Mouse (Mus musculus) megakaryocyte-erythroid progenitor cell, adult 5 weeks (primary cell): ENCODE measurements around the gene Itgam. TPM values are rescaled to one million over a fixed set of nuclear protein-coding genes. Genes with fewer than 3 reads are reported as not detected.

Source experiments
- polyA plus RNA-seq: library from polyadenylated mRNA; stranded (reverse); fragments of >175 nt; gene quantifications from 2 replicates; pipeline ENCODE4 v1.2.3, GENCODE M21; 2012

The Itgam gene
- polyA plus RNA-seq = 11.0 and 16.3 TPM in 2 replicates

DNA sequence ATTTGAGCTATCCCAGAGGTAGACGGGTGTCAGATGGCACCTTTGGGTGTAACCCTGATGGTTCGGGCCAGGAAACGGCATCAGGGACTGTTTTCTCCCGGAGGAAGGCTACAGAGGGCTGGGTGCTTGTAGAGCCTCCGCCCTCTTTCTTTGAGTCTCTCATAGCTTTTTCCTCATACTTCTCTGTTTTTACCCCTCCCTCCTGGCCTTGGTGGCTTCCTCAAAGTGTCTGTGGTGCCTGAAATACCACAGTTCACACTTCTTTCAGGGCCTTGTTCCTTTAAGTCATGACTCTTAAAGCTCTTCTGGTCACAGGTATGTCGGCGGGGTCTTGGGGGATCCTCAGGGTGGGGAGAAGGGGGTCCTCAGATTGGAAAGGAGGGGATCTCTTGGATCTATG, at the start of gene Itgam, which contains the start of gene Gm49368:
Itgam (plus strand) TSS at position 185 of the 400 bp plus-strand sequence.
Gm49368 (plus strand) TSS at position 228 of the 400 bp plus-strand sequence.

GRCm38 (mm10) chr7:128128741-128129720, 66.6 kb downstream of the Itgam start, which contains the start of gene Itgax:
Gene Itgax (plus strand): TSS chr7:128129547.

DNA sequence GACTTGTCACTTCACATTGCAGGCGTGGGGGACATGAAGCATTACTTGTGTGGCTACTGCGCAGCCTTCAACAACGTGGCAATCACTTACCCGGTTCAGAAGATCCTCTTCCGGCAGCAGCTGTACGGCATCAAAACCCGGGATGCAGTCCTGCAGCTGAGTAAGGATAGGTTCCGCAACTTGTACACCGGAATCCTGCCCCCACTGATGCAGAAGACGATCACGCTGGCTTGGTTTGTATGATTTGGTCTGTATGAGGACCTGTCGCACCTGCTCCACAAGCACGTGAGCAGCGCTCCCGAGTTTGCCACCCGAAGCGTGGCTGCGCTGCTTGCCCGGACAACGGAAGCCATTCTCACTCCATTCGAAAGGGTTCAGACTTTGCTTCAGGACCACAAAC, 91.6 kb downstream of the Itgam start, which contains the start of gene Itgad:
Itgad (plus strand) TSS at position 301 of the 400 bp plus-strand sequence.

Other genes with a start within 250 kb of the Itgam start
- 83.0 and 121 TPM in 2 replicates for gene Stx4a, start 238.3 kb upstream of the Itgam start, polyA plus RNA-seq
- 0.48 and 0.63 TPM in 2 replicates for gene Stx1b, start 238.1 kb upstream of the Itgam start, polyA plus RNA-seq
- 26.8 and 27.4 TPM in 2 replicates for gene Zfp646, start 186.4 kb upstream of the Itgam start, polyA plus RNA-seq
- 31.0 and 36.1 TPM in 2 replicates for gene Zfp668, start 185.8 kb upstream of the Itgam start, polyA plus RNA-seq
- gene Prss53, start 171.7 kb upstream of the Itgam start, polyA plus RNA-seq = 1.1 and 1.2 TPM in 2 replicates
- gene Gm21974, start 167.2 kb upstream of the Itgam start, polyA plus RNA-seq = not detected in 2 replicates
- 27.6 and 36.5 TPM in 2 replicates for gene Vkorc1, start 167.0 kb upstream of the Itgam start, polyA plus RNA-seq
- gene Bckdk, start 158.6 kb upstream of the Itgam start, polyA plus RNA-seq = 187 and 224 TPM in 2 replicates
- gene Kat8, start 150.1 kb upstream of the Itgam start, polyA plus RNA-seq = 5.7 and 7.0 TPM in 2 replicates
- 0.06 TPM in 1 of 2 replicates, not detected in the other for gene Prss8, start 132.5 kb upstream of the Itgam start, polyA plus RNA-seq
- gene Prss36, start 115.9 kb upstream of the Itgam start, polyA plus RNA-seq = 6.6 and 6.7 TPM in 2 replicates
- gene Fus, start 95.2 kb upstream of the Itgam start, polyA plus RNA-seq = 438 and 762 TPM in 2 replicates
- gene Pycard, start 68.8 kb upstream of the Itgam start, polyA plus RNA-seq = 17.0 and 20.0 TPM in 2 replicates
- gene Trim72, start 58.7 kb upstream of the Itgam start, polyA plus RNA-seq = 0.13 and 1.0 TPM in 2 replicates
- 0.93 TPM in 1 of 2 replicates, not detected in the other for gene Gm49368, start within 50 bp of the Itgam start, polyA plus RNA-seq
- gene Itgax, start 66.9 kb downstream of the Itgam start, polyA plus RNA-seq = 1.9 and 2.5 TPM in 2 replicates
- 0.31 TPM in 2 replicates for gene Itgad, start 91.7 kb downstream of the Itgam start, polyA plus RNA-seq
- gene Cox6a2, start 143.7 kb downstream of the Itgam start, polyA plus RNA-seq = 8.9 and 12.8 TPM in 2 replicates
- gene Armc5, start 174.7 kb downstream of the Itgam start, polyA plus RNA-seq = 47.3 and 53.7 TPM in 2 replicates
- gene 9130023H24Rik, start 175.4 kb downstream of the Itgam start, polyA plus RNA-seq = 0.54 and 0.72 TPM in 2 replicates
- 0.61 and 0.67 TPM in 2 replicates for gene Tgfb1i1, start 184.2 kb downstream of the Itgam start, polyA plus RNA-seq
- 0.61 and 0.62 TPM in 2 replicates for gene Slc5a2, start 203.0 kb downstream of the Itgam start, polyA plus RNA-seq
- 42.7 and 45.3 TPM in 2 replicates for gene BC017158, start 235.5 kb downstream of the Itgam start, polyA plus RNA-seq